10 mouse cellular contexts compared by ENCODE assay signal in the genomic region with DNA sequence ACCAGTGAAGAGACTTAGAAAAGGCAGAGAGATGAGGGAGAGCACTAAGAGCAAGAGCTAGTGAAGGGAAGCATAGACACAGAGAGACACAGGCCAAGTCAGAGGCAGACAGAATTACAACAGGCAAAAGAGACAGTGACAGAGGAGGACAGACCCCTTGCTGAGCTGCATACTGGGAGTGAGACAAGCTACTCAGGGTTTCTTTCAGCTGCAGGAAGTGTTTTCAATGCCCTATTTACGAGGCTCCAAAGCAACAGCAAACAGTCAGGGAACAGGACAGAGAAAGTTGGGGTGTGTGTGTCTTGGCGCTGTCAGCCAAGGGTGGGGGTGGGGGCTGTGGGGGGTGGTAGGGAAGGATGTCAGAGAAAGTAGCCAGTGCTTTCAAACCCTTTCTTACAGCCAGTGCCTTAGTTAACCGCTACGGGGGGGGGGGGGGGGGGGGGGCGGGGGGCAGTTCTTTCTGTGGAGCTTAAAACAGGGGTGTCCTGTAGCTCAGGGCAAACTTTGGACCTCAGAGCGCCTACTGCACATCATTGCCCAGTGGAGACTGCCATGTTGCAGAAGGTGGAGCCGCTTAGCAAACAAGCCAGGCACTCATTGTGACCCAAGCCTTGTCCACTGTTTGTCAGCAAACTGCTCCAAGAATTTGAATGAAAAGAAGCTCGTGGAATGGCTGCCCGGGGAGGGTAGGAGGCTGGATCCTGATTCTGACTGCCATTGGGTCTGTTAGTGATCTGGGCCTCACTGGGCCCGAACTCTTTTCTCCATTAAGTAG. TPM values are rescaled to one million over a fixed set of nuclear protein-coding genes. Genes with fewer than 3 reads are reported as not detected.
DNase-seq lines count a peak whose midpoint lies in the region; ATAC-seq lines count a peak whose summit lies in the region.
"Had no signal": no experiment of that assay in that cellular context is flagged by ENCODE, and none has a peak within 500 bp of the region (broad histone marks: within the 10 kb centered on the region; RNA-seq: fewer than 3 reads in every experiment).

A gene (minus strand): TSS at position 107 of the 775 bp plus-strand sequence.

- peak within 1 kb of the TSS; percentile 30 for H3K4me2 ChIP-seq in forebrain, embryonic 16.5 days (ENCODE audit: low read length)
- H3K4me2 ChIP-seq in intestine, embryonic 16.5 days (ENCODE audit: low read depth, low read length), result peak within 1 kb of the TSS; percentile 55
- H3K4me2 ChIP-seq in midbrain, embryonic 16.5 days (ENCODE audit: low read length), result peak within 1 kb of the TSS; percentile 18

- peaks cover 4% of the 10 kb centered on the region; the same call in 1 of the 2 replicates for H3K4me1 ChIP-seq in forebrain, embryonic 16.5 days (replicated peaks; ENCODE audit: control insufficient read depth, insufficient read depth, low read length)
- H3K4me1 ChIP-seq in intestine, embryonic 16.5 days (ENCODE audit: control insufficient read depth, insufficient read depth, low read length), result peaks cover 11% of the 10 kb centered on the region
- H3K4me1 ChIP-seq in midbrain, embryonic 16.5 days (ENCODE audit: control insufficient read depth, insufficient read depth, low read length), result no peaks in the 10 kb centered on the region

- no peaks in the 10 kb centered on the region for H3K27me3 ChIP-seq in forebrain, embryonic 16.5 days (replicated peaks; ENCODE audit: control insufficient read depth, insufficient read depth, low read length)
- no peaks in the 10 kb centered on the region for H3K27me3 ChIP-seq in intestine, embryonic 16.5 days (replicated peaks; ENCODE audit: control insufficient read depth, insufficient read depth, low read length)
- H3K27me3 ChIP-seq in midbrain, embryonic 16.5 days (ENCODE audit: control insufficient read depth, insufficient read depth, low read depth, low read length), result no peaks in the 10 kb centered on the region
- H3K27me3 ChIP-seq: CH12.LX had no signal

- ATAC-seq in frontal cortex, adult (ENCODE audit: low TSS enrichment), result 0 out of 2 replicates have a peak, but pooled peaks have one; percentile 20
- ATAC-seq in forebrain, embryonic 16.5 days, result no peak
- no peak for ATAC-seq in intestine, embryonic 16.5 days
- ATAC-seq in midbrain, embryonic 16.5 days, result peak; percentile 76
- ATAC-seq in granulocyte monocyte progenitor cell, adult 5-6 weeks (replicated peaks; ENCODE audit: poor library complexity, severe bottlenecking), result no peak

- no peak for DNase-seq in frontal cortex, postnatal 14 days (ENCODE audit: low spot score in 2 of 2)
- DNase-seq in ES-CJ7 (ENCODE audit: low read depth, low spot score), result peak; percentile 95
- no peak for DNase-seq in testis, postnatal 10 days (ENCODE audit: low spot score)

- H3K9me3 ChIP-seq in forebrain, embryonic 16.5 days (ENCODE audit: control insufficient read depth, low read length), result no peaks in the 10 kb centered on the region
- no peaks in the 10 kb centered on the region for H3K9me3 ChIP-seq in intestine, embryonic 16.5 days (ENCODE audit: control insufficient read depth, low read length)
- no peaks in the 10 kb centered on the region for H3K9me3 ChIP-seq in midbrain, embryonic 16.5 days (replicated peaks; ENCODE audit: control insufficient read depth, low read length, poor library complexity, severe bottlenecking)

- 16% methylated on average over 7 of the region's 10 CpGs for WGBS in forebrain, embryonic 16.5 days
- 40% methylated on average over 7 of the region's 10 CpGs for WGBS in intestine, embryonic 16.5 days
- 18% methylated on average over 7 of the region's 10 CpGs for WGBS in midbrain, embryonic 16.5 days

- no peak within 1 kb of the TSS for H3K4me3 ChIP-seq in forebrain, embryonic 16.5 days (replicated peaks; ENCODE audit: low read length)
- H3K4me3 ChIP-seq in intestine, embryonic 16.5 days (ENCODE audit: low read length), result peak within 1 kb of the TSS; percentile 27
- no peak within 1 kb of the TSS for H3K4me3 ChIP-seq in midbrain, embryonic 16.5 days (ENCODE audit: low read depth, low read length)

- H3K27ac ChIP-seq in forebrain, embryonic 16.5 days (ENCODE audit: low read length), result no peak within 1 kb of the TSS
- H3K27ac ChIP-seq in intestine, embryonic 16.5 days (ENCODE audit: low read length), result no peak within 1 kb of the TSS
- H3K27ac ChIP-seq in midbrain, embryonic 16.5 days (ENCODE audit: low read length), result peak within 1 kb of the TSS; percentile 47

- no peak within 1 kb of the TSS for H3K9ac ChIP-seq in forebrain, embryonic 16.5 days (replicated peaks; ENCODE audit: low read depth, low read length)
- peak within 1 kb of the TSS; percentile 53 for H3K9ac ChIP-seq in intestine, embryonic 16.5 days (ENCODE audit: low read depth, low read length)
- no peak within 1 kb of the TSS for H3K9ac ChIP-seq in midbrain, embryonic 16.5 days (ENCODE audit: low read depth, low read length)

- H3K36me3 ChIP-seq in forebrain, embryonic 16.5 days (ENCODE audit: control insufficient read depth, insufficient read depth), result no peaks in the 10 kb centered on the region
- H3K36me3 ChIP-seq in intestine, embryonic 16.5 days (ENCODE audit: control insufficient read depth, insufficient read depth, low read length), result no peaks in the 10 kb centered on the region
- no peaks in the 10 kb centered on the region for H3K36me3 ChIP-seq in midbrain, embryonic 16.5 days (ENCODE audit: control insufficient read depth, insufficient read depth, low read length)

RNA-seq across cellular contexts. Expression of the gene that starts here (rescaled TPM):
- 2.7 and 3.1 TPM in 2 replicates for polyA plus RNA-seq in forebrain, embryonic 16.5 days (2015; fragmentation: Nextera tagmentation; extraction: Ambion mirVana)
- polyA plus RNA-seq in intestine, embryonic 16.5 days (2015; fragmentation: Nextera tagmentation; extraction: Ambion mirVana), result 0.33 and 0.55 TPM in 2 replicates
- 11.9 and 17.3 TPM in 2 replicates for polyA plus RNA-seq in midbrain, embryonic 16.5 days (2015; fragmentation: Nextera tagmentation; extraction: Ambion mirVana)
- not detected in 2 replicates for total RNA-seq in granulocyte monocyte progenitor cell, adult 5-6 weeks (2014; fragmentation: Nextera tagmentation)
- total RNA-seq in granulocyte monocyte progenitor cell, adult 5-6 weeks (2017), result not detected in 2 replicates
- total RNA-seq: CH12.LX; hematopoietic stem cell, adult 5-6 weeks had no signal

Comparison
In these comparisons a context has a peak if more than half of its experiments do, and no peak if none do; other contexts are left out.
1. ATAC-seq: peak in frontal cortex, adult (single experiment) and midbrain, embryonic 16.5 days (single experiment); none in forebrain, embryonic 16.5 days (single experiment), intestine, embryonic 16.5 days (single experiment) and granulocyte monocyte progenitor cell, adult 5-6 weeks (single experiment).
2. Peak in every context shown above with its lines, with median percentiles within 50 percentile points of each other: H3K4me2 ChIP-seq.